Mouse (Mus musculus) heart, adult 2 months (tissue): Measurements from ENCODE around the gene Ifit1bl2. TPM values are rescaled to one million over a fixed set of nuclear protein-coding genes. Genes with fewer than 3 reads are reported as not detected.

Experiments
- DNase-seq, 2 experiments: peaks; one replicate each; pipeline ENCODE4 v3.0.0; 2021
- H3K27ac ChIP-seq: fragments of 200-600 bp; 2 replicates; pipeline ENCODE4 v1.8.1; 2022
- H3K27me3 ChIP-seq: fragments of 200-500 bp; 2 replicates; pipeline ENCODE4 v1.6.1; 2012; ENCODE audit warnings: mild to moderate bottlenecking, low read length, inconsistent platforms, mixed read lengths; ENCODE audit not compliant: control insufficient read depth, insufficient read depth
- H3K36me3 ChIP-seq: fragments of 200-500 bp; 2 replicates; pipeline ENCODE4 v1.6.1; 2012; ENCODE audit warnings: low read length, inconsistent platforms; ENCODE audit not compliant: control insufficient read depth, insufficient read depth
- H3K4me1 ChIP-seq: fragments of 200-500 bp; 2 replicates; pipeline ENCODE4 v1.6.1; 2011; ENCODE audit warnings: low read length; ENCODE audit not compliant: control insufficient read depth, insufficient read depth
- H3K4me3 ChIP-seq: fragments of 200-600 bp; 2 replicates; pipeline ENCODE4 v1.8.1; 2022
- H3K79me2 ChIP-seq: fragments of 200-500 bp; replicated peaks from 2 replicates; pipeline ENCODE4 v1.6.1; 2012; ENCODE audit warnings: mild to moderate bottlenecking, inconsistent platforms, low read length, moderate library complexity, mixed read lengths; ENCODE audit not compliant: control insufficient read depth, insufficient read depth
- H3K9ac ChIP-seq: fragments of 200-500 bp; 2 replicates; pipeline ENCODE4 v1.6.1; 2012; ENCODE audit warnings: low read depth, mild to moderate bottlenecking, control low read depth, inconsistent platforms, low read length, mixed read lengths
- CTCF ChIP-seq: fragments of 200-600 bp; IDR thresholded peaks from 2 replicates; pipeline ENCODE4 v1.8.1; 2022; ENCODE audit warnings: antibody characterized with exemption, mild to moderate bottlenecking, moderate library complexity
- EP300 ChIP-seq: fragments of 200-500 bp; IDR thresholded peaks from 2 replicates; pipeline ENCODE4 v1.6.1; 2011; ENCODE audit warnings: low read depth, low read length, control low read depth; ENCODE audit not compliant: insufficient read depth
- POLR2A ChIP-seq: fragments of 200-500 bp; IDR thresholded peaks from 2 replicates; pipeline ENCODE4 v1.6.1; 2011; ENCODE audit warnings: mild to moderate bottlenecking, low read depth, low read length, control low read depth; ENCODE audit not compliant: insufficient read depth
- WGBS: fragments of 180-500 bp; shearing (Covaris S2); methylation state at CpG from one replicate; pipeline ENCODE4 v1.1.7; 2018; 5-methylcytosine and 5-hydroxymethylcytosine counted together
- intact Hi-C: fragments of 180-260 bp; cut with DNase I; formaldehyde crosslinking; loops from one replicate; pipeline ENCODE4 v1.15.1; 2025
- polyA plus RNA-seq: library from polyadenylated mRNA; depleted of rRNA; stranded (reverse); fragments of >200 nt; gene quantifications from 2 replicates; pipeline ENCODE4 v1.2.3, GENCODE M21; 2012
- total RNA-seq, 2 experiments: library from RNA; stranded (reverse); gene quantifications; 2 replicates each; pipeline ENCODE4 v1.2.3; 2021

Gene Ifit1bl2
- total and polyA plus RNA-seq, 3 experiments, result 1.0 to 2.0 (median 1.6) TPM

- Histone ChIP-seq H3K79me2 (peaks cover 1% of the 10 kb centered on the region; the same call in 1 of the 2 replicates), H3K9ac (no peak overlapping the region), H3K27ac (no peak overlapping the region), H3K27me3 (no peaks in the 10 kb centered on the region), H3K36me3 (peaks cover 14% of the 10 kb centered on the region), H3K4me1 (peaks cover 4% of the 10 kb centered on the region), H3K4me3 (no peak overlapping the region)
- 56% methylated on average over 5 of the region's 5 CpGs for WGBS
- DNase-seq, result no peak
- intact Hi-C loops, result no loop called here
- TF ChIP-seq CTCF (no peak), EP300 (no peak), POLR2A (no peak)
Measured at GRCm38 (mm10) chr19:34642616-34643015, 2.1 kb upstream of the Ifit1bl2 start.

- peak; percentile 57 to 60 for DNase-seq
- H3K4me1 ChIP-seq, result peaks cover 5% of the 10 kb centered on the region
- no peaks in the 10 kb centered on the region; the same call in 1 of the 2 replicates for H3K36me3 ChIP-seq
- intact Hi-C loops, result loop anchor here (1.0 to 5.0 kb wide), 6 partner anchors 30 to 395 kb away; partner anchors contain the start of gene Ifit3b
- TF ChIP-seq POLR2A (no peak), EP300 (peak; percentile 69; the same call in 1 of the 2 replicates), CTCF (peak; percentile 95)
- no peak overlapping the region for H3K4me3 ChIP-seq
- no peak overlapping the region for H3K9ac ChIP-seq
- H3K79me2 ChIP-seq, result peaks cover 1% of the 10 kb centered on the region; the same call in 1 of the 2 replicates
- 9% methylated on average over 3 of the region's 3 CpGs for WGBS
- H3K27me3 ChIP-seq, result no peaks in the 10 kb centered on the region
- no peak overlapping the region for H3K27ac ChIP-seq
Measured at GRCm38 (mm10) chr19:34636933-34637557, 3.5 kb downstream of the Ifit1bl2 start.

DNA sequence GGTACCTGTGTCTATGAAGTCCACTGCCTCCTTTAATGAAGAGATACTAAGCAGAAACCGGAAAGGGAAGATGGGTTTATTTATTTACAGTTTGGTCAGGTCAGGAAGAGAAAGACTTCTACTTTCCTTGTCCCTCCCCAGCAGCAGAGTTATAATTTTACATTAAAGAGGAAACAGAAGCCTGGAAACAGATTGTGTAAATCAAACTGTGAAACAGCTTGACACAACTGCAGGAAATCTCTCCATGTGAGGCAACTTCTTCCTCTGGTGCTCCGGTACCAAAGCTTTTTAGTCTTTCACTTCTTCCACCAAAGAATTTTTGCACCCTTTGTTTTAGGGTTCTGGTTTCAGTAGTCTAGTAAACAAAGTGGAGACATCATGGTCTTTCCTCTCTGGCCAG, 7.1 kb downstream of the Ifit1bl2 start:
- WGBS, result 33% methylated on average over 2 of the region's 2 CpGs
- H3K9ac ChIP-seq, result no peak overlapping the region
- TF ChIP-seq EP300, result no peak
- H3K4me1 ChIP-seq, result peaks cover 1% of the 10 kb centered on the region; the same call in 1 of the 2 replicates
- H3K27ac ChIP-seq, result no peak overlapping the region
- H3K4me3 ChIP-seq, result no peak overlapping the region
- no peaks in the 10 kb centered on the region for H3K27me3 ChIP-seq
- no peaks in the 10 kb centered on the region for H3K79me2 ChIP-seq
- DNase-seq, result no peak
- H3K36me3 ChIP-seq, result no peaks in the 10 kb centered on the region
- intact Hi-C loops, result no loop called here

DNA sequence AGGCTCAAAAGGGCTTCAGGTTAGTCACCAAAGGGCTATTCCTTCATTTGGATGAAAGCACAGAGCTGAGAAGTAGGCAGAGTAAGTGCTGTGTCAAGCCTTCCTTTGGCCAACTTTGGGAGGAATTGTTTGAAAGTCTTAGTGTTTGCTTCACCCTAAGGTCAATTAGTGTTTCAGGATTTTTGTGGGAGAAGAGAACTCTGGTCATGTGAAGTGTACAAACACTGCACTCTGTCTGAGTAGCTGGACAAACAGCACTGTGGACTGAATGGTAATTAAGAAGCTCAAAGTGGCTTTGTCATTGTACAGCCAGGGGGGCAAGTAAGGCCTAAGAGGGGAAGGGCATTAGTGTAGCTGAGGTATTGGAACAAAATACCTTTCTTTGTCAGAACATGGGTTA, 9.1 kb downstream of the Ifit1bl2 start:
- H3K79me2 ChIP-seq, result no peaks in the 10 kb centered on the region
- no peak for TF ChIP-seq POLR2A
- TF ChIP-seq EP300, result no peak
- TF ChIP-seq CTCF, result no peak
- no peaks in the 10 kb centered on the region for H3K4me1 ChIP-seq
- H3K27ac ChIP-seq, result no peak overlapping the region
- H3K36me3 ChIP-seq, result no peaks in the 10 kb centered on the region
- intact Hi-C loops, result no loop called here
- no peaks in the 10 kb centered on the region for H3K27me3 ChIP-seq
- DNase-seq, result no peak
- no peak overlapping the region for H3K4me3 ChIP-seq
- no peak overlapping the region for H3K9ac ChIP-seq

DNA sequence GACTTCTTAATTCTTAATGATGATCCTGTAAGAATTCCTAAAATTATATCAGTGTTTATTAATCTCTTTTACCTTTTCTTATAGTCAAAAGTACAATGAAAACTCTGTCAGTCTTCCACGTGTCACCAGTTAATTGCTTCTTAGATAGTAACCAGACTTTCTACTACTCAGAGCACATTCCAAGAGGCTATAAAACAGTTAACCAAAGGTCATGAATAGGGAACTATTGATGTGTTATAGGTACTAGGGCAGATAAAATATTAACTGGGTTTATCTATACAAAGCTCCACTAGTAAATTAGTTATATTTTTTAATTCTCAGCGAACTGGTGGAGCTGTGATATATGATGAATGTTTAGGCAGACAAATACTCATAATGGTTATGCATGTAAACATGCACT, 13.0 kb downstream of the Ifit1bl2 start:
- Histone ChIP-seq H3K27ac (no peak overlapping the region), H3K36me3 (no peaks in the 10 kb centered on the region), H3K9ac (no peak overlapping the region), H3K79me2 (no peaks in the 10 kb centered on the region), H3K27me3 (no peaks in the 10 kb centered on the region), H3K4me1 (no peaks in the 10 kb centered on the region), H3K4me3 (no peak overlapping the region)
- 74% methylated on average over 2 of the region's 2 CpGs for WGBS
- intact Hi-C loops, result no loop called here
- TF ChIP-seq POLR2A, result no peak
- DNase-seq, result no peak

- no peak for DNase-seq
- H3K4me3 ChIP-seq, result no peak overlapping the region
- no peaks in the 10 kb centered on the region for H3K27me3 ChIP-seq
- H3K27ac ChIP-seq, result no peak overlapping the region
- H3K36me3 ChIP-seq, result no peaks in the 10 kb centered on the region
- TF ChIP-seq CTCF (no peak), POLR2A (no peak)
- intact Hi-C loops, result no loop called here
- WGBS, result 71% methylated on average over 4 of the region's 4 CpGs
- H3K79me2 ChIP-seq, result no peaks in the 10 kb centered on the region
- no peak overlapping the region for H3K9ac ChIP-seq
- no peaks in the 10 kb centered on the region for H3K4me1 ChIP-seq
Measured at GRCm38 (mm10) chr19:34624663-34625062, 15.9 kb downstream of the Ifit1bl2 start.

DNA sequence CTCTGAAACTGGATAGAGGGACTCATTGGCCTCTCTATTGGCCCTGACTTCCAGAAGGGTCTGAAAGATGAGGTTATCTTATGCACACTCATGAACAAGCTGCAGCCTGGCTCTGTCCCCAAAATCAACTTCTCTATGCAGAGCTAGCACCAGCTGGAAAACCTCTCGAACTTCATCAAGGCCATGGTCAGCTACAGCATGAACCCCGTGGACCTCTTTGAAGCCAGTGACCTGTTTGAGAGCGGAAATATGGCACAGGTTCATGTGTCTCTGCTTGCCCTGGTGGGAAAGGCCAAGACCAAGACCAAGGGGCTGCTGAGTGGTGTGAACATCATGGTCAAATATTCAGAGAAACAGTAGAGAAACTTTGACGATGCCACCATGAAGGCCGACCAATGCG, 16.8 kb downstream of the Ifit1bl2 start:
- no peak for DNase-seq
- intact Hi-C loops, result no loop called here
- Histone ChIP-seq H3K79me2 (no peaks in the 10 kb centered on the region), H3K9ac (no peak overlapping the region), H3K27me3 (no peaks in the 10 kb centered on the region), H3K27ac (no peak overlapping the region), H3K4me3 (no peak overlapping the region), H3K4me1 (no peaks in the 10 kb centered on the region), H3K36me3 (no peaks in the 10 kb centered on the region)
- WGBS, result 89% methylated on average over 6 of the region's 6 CpGs
- TF ChIP-seq POLR2A (no peak), CTCF (no peak), EP300 (no peak)
